Mouse (Mus musculus): ENCODE data around the gene Vstm2l.

- TF ChIP-seq CTCF (IDR thresholded peaks at IDR 0.05; ENCODE audit: control insufficient read depth, insufficient read depth, insufficient replicate concordance, low read depth, low read length) = no peak
- no peak for TF ChIP-seq POLR2A (IDR thresholded peaks at IDR 0.05; ENCODE audit: control insufficient read depth, low read depth, low read length)
Observed at GRCm38 (mm10) chr2:157974604-157975501, 60.4 kb downstream of the Vstm2l start.
